Mouse (Mus musculus) megakaryocyte progenitor cell, adult 5-6 weeks (primary cell): ENCODE results near the gene Gucy2d. TPM values are rescaled to one million over a fixed set of nuclear protein-coding genes. Genes with fewer than 3 reads are reported as not detected.
A peak's percentile ranks its signal among the peaks of the same experiment; 100 is the strongest.

Source experiments
- ATAC-seq: replicated peaks from 2 replicates; pipeline ENCODE4 v1.8.0; 2016; ENCODE audit warnings: mild to moderate bottlenecking, moderate TSS enrichment, inconsistent platforms; ENCODE audit not compliant: poor library complexity
- total RNA-seq, 2 experiments: library from RNA; stranded (forward) in 1 of 2; stranded (reverse) in 1 of 2; fragments of 157-497, 149-512 nt in 1 of 2; fragments of 200-1000 nt in 1 of 2; gene quantifications; 2 replicates each; pipeline versions ENCODE4 v1.2.3 to v1.2.4; 2015 to 2017

The Gucy2d gene
- total RNA-seq, 2 experiments from 2014 or later: not detected

GRCm38 (mm10) chr7:98446873-98447272 lies 6.7 kb downstream of the Gucy2d start:
- no peak for ATAC-seq

DNA sequence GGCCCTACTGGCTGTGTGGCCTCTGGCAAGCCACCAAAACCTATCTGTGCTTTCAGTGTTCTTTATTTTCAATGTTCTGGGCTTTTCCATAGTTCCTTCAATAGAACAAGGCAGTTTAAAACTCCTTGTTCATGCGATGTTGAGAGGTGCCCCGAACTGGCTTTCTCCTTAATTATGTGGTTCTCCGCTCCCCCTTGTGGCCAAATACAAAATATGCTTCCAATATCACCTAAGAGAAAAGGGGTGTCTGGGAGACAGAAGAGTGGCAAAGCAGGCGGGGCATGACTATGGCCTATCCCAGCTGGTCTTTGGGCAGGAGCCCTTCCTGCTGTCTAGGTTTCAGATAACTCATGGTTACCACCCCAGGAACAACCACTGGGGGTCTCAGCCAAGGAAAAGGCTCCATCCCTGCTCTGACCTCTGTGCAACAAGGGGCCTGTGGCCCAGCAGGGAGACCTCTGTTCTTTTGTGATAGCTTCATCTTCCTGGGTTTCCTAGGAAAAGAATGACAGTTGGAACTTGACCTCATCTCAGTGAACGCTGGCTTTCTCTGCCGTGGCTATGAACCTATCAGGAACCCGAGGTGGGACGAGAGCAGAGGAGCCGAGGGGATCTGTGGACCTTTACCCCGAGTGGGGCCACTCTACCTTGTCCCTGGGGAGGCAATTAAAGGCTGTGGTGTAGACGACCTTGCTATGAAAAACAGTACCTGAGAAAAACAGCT lies 7.5 kb downstream of the Gucy2d start:
- ATAC-seq: peak; percentile 70

DNA sequence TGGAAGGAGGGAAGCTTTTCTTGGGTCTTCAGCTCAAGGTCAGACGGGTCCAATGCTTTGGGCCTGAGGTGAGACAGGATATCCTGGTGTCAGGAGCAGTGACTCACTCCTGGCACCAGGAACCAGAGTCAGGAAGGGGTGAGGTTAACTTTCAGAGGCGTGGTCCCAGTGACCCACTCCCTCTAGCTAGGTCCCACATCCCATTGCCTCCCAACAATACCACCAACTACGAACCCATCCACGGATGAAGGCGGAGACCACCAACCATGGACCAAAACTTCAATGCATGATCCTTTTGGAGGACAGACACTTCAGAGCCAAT lies 8.1 kb downstream of the Gucy2d start:
- ATAC-seq: no peak

DNA sequence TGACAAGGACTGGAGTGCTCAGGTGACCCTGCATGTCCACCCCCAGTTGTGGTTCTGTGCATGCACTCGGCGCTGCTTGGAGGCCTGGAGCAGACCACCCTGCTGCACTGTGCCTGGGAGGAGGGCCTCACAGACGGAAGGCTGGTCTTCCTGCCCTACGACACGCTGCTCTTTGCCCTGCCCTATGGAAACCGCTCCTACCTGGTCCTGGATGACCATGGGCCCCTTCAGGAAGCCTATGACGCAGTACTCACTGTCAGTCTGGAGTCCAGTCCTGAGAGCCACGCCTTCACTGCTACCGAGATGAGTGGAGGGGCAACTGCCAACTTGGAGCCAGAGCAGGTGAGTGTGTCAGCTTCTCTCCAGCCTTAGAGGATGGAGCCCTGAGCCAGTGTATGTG lies 9.5 kb downstream of the Gucy2d start:
- ATAC-seq: no peak

GRCm38 (mm10) chr7:98454397-98455120 lies 14.3 kb downstream of the Gucy2d start:
- ATAC-seq: no peak

- no peak for ATAC-seq
These were observed 20.1 kb downstream of the Gucy2d start for GRCm38 (mm10) chr7:98460319-98460718.

DNA sequence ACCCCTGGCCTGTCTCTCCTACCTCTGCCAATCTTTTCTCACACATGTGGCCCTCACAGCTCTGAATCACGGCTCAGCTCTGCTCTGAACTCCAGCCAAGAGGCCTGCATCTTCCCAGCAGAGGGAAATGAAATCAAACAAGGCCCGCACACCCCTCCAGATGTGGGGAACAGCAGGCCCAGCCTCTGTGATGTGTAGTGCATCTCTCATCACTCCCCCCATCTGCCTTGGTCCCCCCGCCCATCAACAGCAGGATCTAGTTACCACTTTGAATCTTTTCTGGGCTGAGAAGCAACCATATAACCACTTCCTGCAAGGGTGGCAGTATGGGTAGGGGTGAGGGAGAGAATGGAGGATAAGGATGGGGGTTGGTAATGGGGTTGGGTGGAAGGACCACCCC lies 28.9 kb downstream of the Gucy2d start:
- no peak for ATAC-seq

DNA sequence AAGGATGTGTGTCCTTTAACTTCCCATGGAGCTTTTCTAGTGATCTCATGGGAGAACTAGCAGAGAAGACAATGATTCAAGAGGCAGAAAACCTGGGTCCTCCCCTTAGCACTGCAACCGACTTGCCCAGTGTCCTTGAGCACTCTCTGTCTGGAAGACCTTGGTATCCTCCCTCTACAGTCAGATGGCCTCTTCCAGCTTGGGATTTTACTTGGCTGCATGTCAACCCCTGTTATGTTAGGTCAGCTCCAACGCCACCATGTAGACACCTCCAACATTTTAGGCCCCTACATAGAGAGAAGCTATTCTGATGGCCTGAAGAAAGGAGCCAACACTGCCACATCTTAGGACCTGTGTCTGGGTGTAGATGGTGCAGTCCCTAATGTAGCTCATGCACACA lies 32.3 kb downstream of the Gucy2d start:
- no peak for ATAC-seq

DNA sequence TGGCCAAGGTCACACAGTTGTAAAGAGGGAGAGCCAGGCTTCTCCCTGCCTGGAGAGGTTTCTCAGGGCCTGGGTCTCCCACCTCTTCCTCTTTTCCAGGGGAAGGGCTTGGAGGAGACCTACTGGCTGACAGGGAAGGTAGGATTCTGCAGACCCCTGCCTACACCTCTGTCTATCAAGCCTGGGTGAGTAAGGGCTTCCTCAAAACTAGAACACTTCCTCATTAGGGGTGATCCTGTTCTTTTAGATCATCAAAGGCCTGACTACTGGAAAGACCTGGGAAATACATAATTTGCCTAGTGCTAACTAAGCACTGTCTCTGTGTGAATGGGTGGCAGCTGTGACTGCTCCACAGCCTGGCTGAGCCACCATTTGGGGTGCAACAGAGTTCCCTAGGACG lies 34.3 kb downstream of the Gucy2d start:
- ATAC-seq: peak; percentile 52; the same call in 1 of the 2 replicates

DNA sequence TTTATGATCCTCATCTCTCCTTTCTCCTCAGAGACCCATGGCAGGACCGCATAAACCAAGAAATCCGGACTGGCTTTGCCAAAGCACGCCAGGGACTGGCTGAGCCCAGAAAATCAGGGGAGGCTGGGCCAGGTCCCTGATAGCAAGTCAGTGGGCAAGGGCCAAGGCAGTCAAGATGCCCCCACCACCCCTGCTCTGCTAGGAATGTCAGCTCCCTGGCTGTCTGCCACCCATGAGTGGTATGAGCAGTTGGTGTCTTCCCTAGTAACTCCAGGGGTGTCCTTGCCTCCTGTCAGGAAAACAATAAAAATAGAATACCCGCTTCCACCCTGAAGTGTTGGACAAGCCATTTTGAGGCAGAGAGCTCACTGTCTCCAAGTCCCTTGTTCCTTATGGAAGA lies 36.9 kb downstream of the Gucy2d start:
- no peak for ATAC-seq

DNA sequence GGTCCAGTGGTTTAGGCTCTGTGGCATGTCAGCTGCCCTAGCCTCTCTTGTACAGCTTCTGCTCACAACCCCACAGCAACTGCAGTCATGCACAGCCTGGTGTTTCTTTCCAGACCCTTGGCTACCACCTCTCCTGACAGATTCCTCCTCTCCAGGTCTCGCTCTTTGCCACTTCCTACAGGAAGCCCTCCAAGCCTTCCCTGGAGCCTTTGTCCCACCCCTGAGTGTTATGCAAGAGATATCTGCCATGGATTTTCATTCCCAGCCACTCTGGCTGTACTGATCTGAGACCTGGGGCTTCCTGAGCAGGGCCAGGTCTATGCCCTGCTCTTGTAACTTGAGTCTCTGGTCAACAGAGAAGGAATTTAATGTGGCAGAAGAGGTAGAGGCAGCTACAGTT lies 40.3 kb downstream of the Gucy2d start:
- no peak for ATAC-seq

GRCm38 (mm10) chr7:98481066-98481734 lies 41.0 kb downstream of the Gucy2d start:
- ATAC-seq: peak; percentile 94

- no peak for ATAC-seq
These were observed 41.6 kb downstream of the Gucy2d start for GRCm38 (mm10) chr7:98481861-98482260.

DNA sequence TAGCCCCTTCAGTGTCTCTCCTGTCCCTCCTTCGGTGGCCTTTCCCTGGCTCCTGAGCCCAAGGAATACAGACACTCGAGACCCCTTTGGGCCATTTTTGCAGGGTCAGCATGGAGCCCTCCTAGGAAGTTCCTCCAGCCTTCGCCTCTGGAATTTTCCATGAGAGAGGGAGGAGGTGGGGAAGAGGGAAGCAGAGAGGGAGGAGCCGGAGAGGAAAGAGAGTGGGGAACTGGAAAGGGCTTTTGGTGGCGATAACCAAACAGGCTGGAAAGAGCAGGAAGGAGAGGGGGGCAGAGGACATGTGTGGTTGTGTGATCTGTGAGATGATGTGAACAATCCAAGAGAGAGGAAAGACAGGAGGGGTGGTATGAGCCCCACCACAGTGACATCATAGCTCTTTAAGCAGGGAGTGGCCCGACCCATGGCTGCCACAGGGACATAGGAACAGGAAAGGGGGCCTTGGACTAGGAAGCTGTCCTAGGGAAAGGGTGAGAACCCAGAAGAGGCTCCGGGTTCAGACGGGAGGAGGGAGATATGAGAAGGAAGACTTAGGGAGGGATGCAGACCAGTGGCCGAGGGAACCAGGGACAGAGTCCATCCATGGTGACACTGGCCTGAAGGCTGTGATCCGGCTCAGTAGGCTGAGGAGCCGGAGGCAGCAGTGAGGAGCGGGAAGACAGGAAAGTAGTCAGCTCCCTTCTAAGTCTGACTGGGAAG lies 42.5 kb downstream of the Gucy2d start:
- no peak for ATAC-seq

DNA sequence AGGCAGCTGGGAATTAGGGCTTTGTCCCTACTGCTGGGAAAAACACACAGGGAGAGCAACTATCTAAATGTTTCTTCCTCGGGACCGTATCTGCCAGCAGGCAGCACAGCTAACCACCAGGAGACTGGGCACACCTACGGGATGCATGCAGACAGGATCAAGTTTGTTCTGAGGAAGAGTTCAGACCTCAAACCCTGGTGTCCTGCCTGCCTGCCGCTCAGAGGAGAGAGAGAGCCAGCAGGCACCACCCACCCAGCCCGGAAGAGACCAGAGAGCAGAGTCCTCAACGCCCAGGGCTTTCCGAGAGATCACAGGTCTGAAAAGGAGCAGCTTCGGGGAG lies 43.0 kb downstream of the Gucy2d start:
- no peak for ATAC-seq

DNA sequence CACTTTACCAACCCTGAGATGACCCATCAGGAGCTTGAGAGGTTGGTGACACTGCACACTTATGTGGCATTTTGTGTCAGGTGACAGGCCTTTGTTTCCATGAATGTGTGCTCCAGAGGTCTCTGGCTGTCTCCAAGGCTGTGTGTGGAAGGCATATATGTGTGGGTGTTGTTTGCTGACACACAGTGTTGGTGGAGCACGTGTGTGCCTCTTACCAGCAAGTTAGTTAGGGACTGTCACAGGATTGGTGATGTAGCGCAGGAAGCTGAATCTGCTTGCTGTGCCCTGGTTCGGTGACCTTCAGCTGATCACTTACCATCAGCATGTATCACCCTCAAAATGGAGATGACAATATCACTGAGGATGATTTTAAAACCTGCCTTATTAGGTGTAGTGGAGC lies 44.7 kb downstream of the Gucy2d start:
- ATAC-seq: no peak

GRCm38 (mm10) chr7:98485508-98485907 lies 45.3 kb downstream of the Gucy2d start:
- ATAC-seq: no peak

DNA sequence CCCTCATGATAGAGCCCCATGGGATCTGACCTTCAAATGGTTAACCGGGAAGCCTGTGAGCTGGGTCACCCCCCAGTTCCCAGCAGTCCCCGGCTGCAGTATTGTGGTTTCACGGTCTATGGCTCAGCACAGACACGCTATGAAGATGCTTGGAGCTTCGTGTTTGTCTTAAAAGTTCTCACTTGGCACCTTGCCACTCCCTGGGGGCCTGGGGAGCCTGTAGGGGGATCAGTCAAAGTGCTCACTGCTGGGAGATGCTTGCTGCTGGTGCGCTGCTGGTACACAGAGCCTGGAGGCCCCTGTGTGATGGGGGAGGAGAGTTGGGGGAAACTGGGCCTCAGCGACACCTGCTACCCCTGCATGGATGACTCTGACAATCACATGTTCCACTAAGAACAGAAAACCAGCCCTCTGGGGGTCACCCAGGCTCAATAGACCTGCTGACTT lies 46.3 kb downstream of the Gucy2d start:
- ATAC-seq: no peak

DNA sequence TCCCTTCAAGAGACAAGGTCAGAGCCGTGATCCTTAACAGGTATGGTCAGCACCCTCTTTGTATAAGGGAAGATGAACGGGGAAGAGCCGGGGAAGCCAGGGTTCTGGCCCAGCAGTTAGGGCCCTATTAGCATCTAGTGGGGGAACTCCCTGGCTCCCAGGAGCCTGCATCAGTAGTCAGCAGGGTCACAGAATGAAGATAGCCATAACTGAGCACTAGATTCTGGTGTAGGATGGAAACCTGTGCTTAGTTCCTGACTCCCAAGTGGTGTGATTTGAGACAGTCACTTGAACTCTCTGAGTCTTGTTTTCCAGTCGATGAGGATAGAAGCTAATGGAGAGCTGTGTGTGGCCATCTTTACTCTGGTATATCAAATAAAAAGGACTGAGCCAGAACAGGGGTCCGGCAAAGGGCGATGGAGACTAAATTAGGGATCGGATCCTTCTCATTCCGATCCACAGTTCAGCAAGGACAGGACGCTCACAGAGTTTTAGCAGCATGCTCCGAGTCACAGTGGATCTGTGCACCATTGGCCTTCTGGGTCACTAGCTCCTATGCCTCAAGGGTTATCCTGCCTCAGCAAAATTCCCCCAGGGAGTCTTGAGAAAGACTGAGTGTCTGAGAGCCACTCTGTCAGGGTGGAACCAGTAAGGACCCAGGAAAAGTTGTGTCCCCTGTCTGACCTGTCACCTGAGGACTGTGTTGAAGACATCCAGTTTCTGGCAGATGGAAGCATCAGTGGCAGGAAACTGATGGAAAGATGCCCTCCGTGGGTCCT lies 47.2 kb downstream of the Gucy2d start:
- no peak for ATAC-seq

- ATAC-seq: 0 out of 2 replicates have a peak, but pooled peaks have one; percentile 16
These were observed 48.3 kb downstream of the Gucy2d start for GRCm38 (mm10) chr7:98488398-98489130.
